10 mouse cellular contexts compared by ENCODE assay signal in the genomic region with DNA sequence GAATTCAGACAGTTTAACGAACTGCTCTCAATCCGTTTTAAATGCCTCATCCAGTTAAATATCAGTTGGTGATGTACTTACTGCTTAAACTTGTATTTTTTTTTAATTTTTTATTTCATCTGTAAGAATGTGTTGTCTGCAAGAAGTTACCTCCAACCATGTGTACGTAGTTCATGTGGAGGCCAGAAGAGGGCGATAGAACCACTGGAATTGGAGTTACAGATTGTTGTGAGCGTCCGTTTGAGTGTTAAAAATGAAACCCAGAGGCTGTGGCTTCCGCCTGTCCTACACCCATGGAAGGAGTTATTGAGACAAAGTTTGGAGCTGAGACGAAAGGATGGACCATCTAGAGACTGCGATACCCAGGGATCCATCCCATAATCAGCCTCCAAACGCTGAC. TPM values are rescaled to one million over a fixed set of nuclear protein-coding genes. Genes with fewer than 3 reads are reported as not detected.
DNase-seq lines count a peak whose midpoint lies in the region; ATAC-seq and TF ChIP-seq lines count a peak whose summit lies in the region.
"Had no signal": no experiment of that assay in that cellular context is flagged by ENCODE, and none has a peak within 500 bp of the region (broad histone marks: within the 10 kb centered on the region; RNA-seq: fewer than 3 reads in every experiment).

No protein-coding gene starts in this region.

- DNase-seq in kidney, postnatal 4 days = peak; percentile 27 to 33
- no peak for DNase-seq in kidney, postnatal 25 days
- DNase-seq in ZHBTc4 (ENCODE audit: low read depth, low spot score) = peak; percentile 69
- DNase-seq in liver, embryonic 14.5 days (ENCODE audit: low read depth in 3 of 3, low spot score in 3 of 3) = peak in 2 of 3 experiments; percentile 10 to 12
- DNase-seq in urinary bladder, postnatal 10 days (ENCODE audit: low spot score) = no peak
- DNase-seq in testis, postnatal 10 days (ENCODE audit: low spot score) = no peak
- no peak for DNase-seq in frontal cortex, postnatal 25 days (ENCODE audit: low spot score in 2 of 2)
- DNase-seq: heart, adult 18-20 months had no signal

- H3K27ac ChIP-seq in liver, embryonic 14.5 days = no peak overlapping the region
- H3K27ac ChIP-seq: limb, embryonic 12.5 days had no signal

- H3K9me3 ChIP-seq in liver, embryonic 14.5 days (ENCODE audit: control insufficient read depth, low read length) = no peaks in the 10 kb centered on the region
- H3K9me3 ChIP-seq: limb, embryonic 12.5 days had no signal

- no peak overlapping the region for H3K4me3 ChIP-seq in C2C12 (ENCODE audit: insufficient read depth, poor library complexity, severe bottlenecking)
- H3K4me3 ChIP-seq in liver, embryonic 14.5 days (ENCODE audit: insufficient read depth in 1 of 2, low read depth in 2 of 2, low read length in 2 of 2) = no peak overlapping the region
- H3K4me3 ChIP-seq: limb, embryonic 12.5 days had no signal

- no peak overlapping the region for H3K9ac ChIP-seq in liver, embryonic 14.5 days (replicated peaks)
- H3K9ac ChIP-seq: limb, embryonic 12.5 days had no signal

- no peaks in the 10 kb centered on the region for H3K36me3 ChIP-seq in C2C12 (ENCODE audit: control insufficient read depth, insufficient read depth)
- no peaks in the 10 kb centered on the region for H3K36me3 ChIP-seq in liver, embryonic 14.5 days (replicated peaks; ENCODE audit: control insufficient read depth, insufficient read depth, low read depth)
- H3K36me3 ChIP-seq: limb, embryonic 12.5 days had no signal

- 41% methylated on average over 10 of the region's 10 CpGs for WGBS in liver, embryonic 14.5 days (ENCODE audit: insufficient replicate concordance)

- H3K79me3 ChIP-seq in C2C12 (ENCODE audit: low read depth) = no peaks in the 10 kb centered on the region

- TF ChIP-seq EP300 in liver, embryonic 14.5 days (IDR thresholded peaks at IDR 0.05; ENCODE audit: low read depth) = no peak

- peak; percentile 32 for TF ChIP-seq CTCF in C2C12 (IDR thresholded peaks at IDR 0.05; ENCODE audit: control insufficient read depth, insufficient read depth, insufficient read length)
- TF ChIP-seq CTCF in liver, embryonic 14.5 days (IDR thresholded peaks at IDR 0.05; ENCODE audit: low read depth) = peak; percentile 47; the same call in 1 of the 2 replicates

- no peaks in the 10 kb centered on the region for H3K4me1 ChIP-seq in liver, embryonic 14.5 days (replicated peaks; ENCODE audit: control insufficient read depth in 2 of 2, insufficient read depth in 2 of 2, low read length in 1 of 2)
- H3K4me1 ChIP-seq: limb, embryonic 12.5 days had no signal

- H3ac ChIP-seq in C2C12 (ENCODE audit: control insufficient read depth, insufficient read length, low read depth) = no peak overlapping the region

- ATAC-seq in liver, embryonic 14.5 days (ENCODE audit: insufficient read depth) = no peak

- no peak overlapping the region for H3K4me2 ChIP-seq in liver, embryonic 14.5 days (ENCODE audit: low read depth)
- H3K4me2 ChIP-seq: limb, embryonic 12.5 days had no signal

- no peaks in the 10 kb centered on the region for H3K79me2 ChIP-seq in C2C12 (ENCODE audit: control insufficient read depth, insufficient read depth)

- no peaks in the 10 kb centered on the region for H3K27me3 ChIP-seq in C2C12 (ENCODE audit: control insufficient read depth, insufficient read depth, insufficient read length)
- no peaks in the 10 kb centered on the region for H3K27me3 ChIP-seq in liver, embryonic 14.5 days (ENCODE audit: control insufficient read depth, insufficient read depth, low read length)
- H3K27me3 ChIP-seq: limb, embryonic 12.5 days had no signal

TF ChIP-seq in C2C12, 6 proteins besides CTCF, POLR2A, EP300 and RAD21:
- TF ChIP-seq MAX (IDR thresholded peaks at IDR 0.05) (peak; percentile 33), FOSL1 (IDR thresholded peaks at IDR 0.05; ENCODE audit: insufficient read depth, low read length, poor library complexity, severe bottlenecking) (no peak)

RNA-seq across cellular contexts. Expression of a gene that starts 27.5 kb away (rescaled TPM):
- polyA plus RNA-seq in C2C12 (2012; fragmentation: generic; extraction: Trizol) = 402 TPM
- polyA plus RNA-seq in liver, embryonic 14.5 days (2012; rRNA removed) = 6.1 and 9.1 TPM in 2 replicates
- polyA plus RNA-seq in liver, embryonic 14.5 days (2014; fragmentation: Nextera tagmentation; extraction: Ambion mirVana) = 34.8 and 43.8 TPM in 2 replicates

Comparison
In these comparisons a context has a peak if more than half of its experiments do, and no peak if none do; other contexts are left out.
1. DNase-seq: peak in kidney, postnatal 4 days (2 of 2), ZHBTc4 (single experiment) and liver, embryonic 14.5 days (2 of 3); none in kidney, postnatal 25 days (0 of 2), urinary bladder, postnatal 10 days (single experiment), testis, postnatal 10 days (single experiment) and frontal cortex, postnatal 25 days (0 of 2).